Mouse (Mus musculus) mammary gland, adult 2 months (tissue): ENCODE results near the gene Limk1. TPM values are rescaled to one million over a fixed set of nuclear protein-coding genes. Genes with fewer than 3 reads are reported as not detected.

Source experiments
- polyA plus RNA-seq: library from polyadenylated mRNA; depleted of rRNA; stranded (reverse); fragments of >200 nt; gene quantifications from 2 replicates; pipeline ENCODE4 v1.2.3, GENCODE M21; 2012; ENCODE audit warnings: low replicate concordance; rRNA removed

Gene Limk1
- 21.5 and 37.1 TPM in 2 replicates for polyA plus RNA-seq

GRCm38 (mm10) chr5:134688086-134688717, at the start of gene Limk1:
Gene Limk1, minus strand, starts transcription at chr5:134688598.

DNA sequence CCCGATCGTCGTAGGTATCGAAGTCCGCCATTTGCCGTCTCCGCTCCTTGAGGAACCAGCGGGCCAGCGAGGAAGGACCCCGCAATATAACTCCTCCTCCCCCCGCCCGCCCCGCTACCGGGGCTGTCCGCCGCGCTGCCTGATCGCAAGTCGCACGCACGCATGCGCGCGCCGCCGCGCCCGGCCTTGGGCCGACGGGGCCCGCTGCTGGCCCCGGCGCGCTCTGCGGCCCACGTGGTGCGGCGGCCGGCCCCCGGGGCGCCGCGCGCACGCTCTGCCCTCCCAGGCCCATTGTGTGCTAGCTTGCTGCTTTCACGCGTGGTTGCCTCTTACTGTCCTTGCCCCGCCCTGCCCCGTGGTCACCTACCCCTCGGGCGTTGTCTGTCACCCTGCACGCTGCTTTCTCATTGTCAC, 49.1 kb downstream of the Limk1 start, which contains the start of gene Eif4h:
Gene Eif4h (minus strand): TSS at position 222 of the 414 bp plus-strand sequence.

DNA sequence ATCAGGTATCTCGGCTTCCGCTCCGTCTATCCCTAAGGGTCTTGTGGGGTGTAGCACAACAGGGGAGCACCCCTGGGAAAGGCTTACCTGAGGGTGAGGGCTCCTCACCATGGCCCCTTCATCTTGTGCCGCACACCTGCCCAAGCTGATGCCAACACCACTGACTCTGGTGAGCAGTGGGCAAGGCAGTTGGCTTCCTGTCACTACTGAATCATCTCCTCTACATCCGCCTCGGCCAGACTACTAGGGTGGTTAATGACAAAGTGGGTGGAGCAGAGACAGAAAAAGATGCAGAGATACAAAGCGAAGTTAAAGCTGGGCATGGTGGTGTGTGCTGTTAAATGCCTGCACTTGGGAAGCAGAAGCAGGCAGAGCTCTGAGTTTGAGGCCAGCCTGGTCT, 73.6 kb downstream of the Limk1 start, which contains the start of gene Lat2:
Gene Lat2 (minus strand): TSS at position 224 of the 400 bp plus-strand sequence.

Other genes starting within 250 kb of the Limk1 start
- gene Gtf2ird1, start 231.9 kb downstream of the Limk1 start, polyA plus RNA-seq, result 16.0 and 23.8 TPM in 2 replicates
- 13.9 and 24.0 TPM in 2 replicates for gene Clip2, start 136.2 kb downstream of the Limk1 start, polyA plus RNA-seq
- 0.13 and 0.17 TPM in 2 replicates for gene Syna, start 128.4 kb downstream of the Limk1 start, polyA plus RNA-seq
- gene Rfc2, start 107.2 kb downstream of the Limk1 start, polyA plus RNA-seq, result 50.2 and 59.8 TPM in 2 replicates
- gene Lat2, start 73.6 kb downstream of the Limk1 start, polyA plus RNA-seq, result 14.1 and 20.9 TPM in 2 replicates
- 186 and 196 TPM in 2 replicates for gene Eif4h, start 49.1 kb downstream of the Limk1 start, polyA plus RNA-seq
- 129 and 229 TPM in 2 replicates for gene Eln, start 58.7 kb upstream of the Limk1 start, polyA plus RNA-seq
- not detected in 2 replicates for gene Tmem270, start 218.1 kb upstream of the Limk1 start, polyA plus RNA-seq
- gene Cldn13, start 226.9 kb upstream of the Limk1 start, polyA plus RNA-seq, result 0.47 and 0.62 TPM in 2 replicates
- 27.0 and 37.6 TPM in 2 replicates for gene Mettl27, start 243.8 kb upstream of the Limk1 start, polyA plus RNA-seq